Mouse (Mus musculus) bone marrow macrophage, adult 2 months (primary cell): ENCODE results near the gene Rtn4rl1.

Source experiments
- CTCF ChIP-seq: IDR thresholded peaks from 2 replicates; pipeline ENCODE4 v1.5.1; 2012; ENCODE audit warnings: low read depth, mild to moderate bottlenecking, low read length, moderate library complexity
- POLR2A ChIP-seq: IDR thresholded peaks from 2 replicates; pipeline ENCODE4 v1.6.1; 2012; ENCODE audit warnings: mild to moderate bottlenecking, low read depth, low read length, borderline replicate concordance

DNA sequence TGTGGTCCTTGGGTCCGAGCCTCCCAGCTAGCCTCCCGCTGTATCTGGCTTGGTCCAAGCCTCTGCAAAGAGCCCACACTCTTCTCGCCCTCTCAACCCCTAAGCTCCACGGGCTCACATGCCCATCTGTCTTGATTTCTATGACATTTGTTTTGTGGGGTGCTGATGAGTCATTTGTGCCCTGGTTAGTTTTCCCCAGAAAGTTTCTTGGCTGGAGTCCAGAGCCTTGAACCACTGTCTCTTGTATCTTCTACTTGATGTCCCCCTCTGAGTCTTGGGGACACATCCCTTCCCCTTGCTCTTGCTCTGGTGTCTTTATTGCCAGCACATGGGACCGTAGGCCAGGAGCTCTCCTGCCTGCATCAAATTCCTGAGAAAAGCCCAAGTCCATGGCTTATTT is 6.4 kb downstream of the Rtn4rl1 start:
- no peak for TF ChIP-seq POLR2A
- TF ChIP-seq CTCF: no peak
